Mouse (Mus musculus): ENCODE measurements around the gene Igf2bp1.

Gene Igf2bp1

DNA sequence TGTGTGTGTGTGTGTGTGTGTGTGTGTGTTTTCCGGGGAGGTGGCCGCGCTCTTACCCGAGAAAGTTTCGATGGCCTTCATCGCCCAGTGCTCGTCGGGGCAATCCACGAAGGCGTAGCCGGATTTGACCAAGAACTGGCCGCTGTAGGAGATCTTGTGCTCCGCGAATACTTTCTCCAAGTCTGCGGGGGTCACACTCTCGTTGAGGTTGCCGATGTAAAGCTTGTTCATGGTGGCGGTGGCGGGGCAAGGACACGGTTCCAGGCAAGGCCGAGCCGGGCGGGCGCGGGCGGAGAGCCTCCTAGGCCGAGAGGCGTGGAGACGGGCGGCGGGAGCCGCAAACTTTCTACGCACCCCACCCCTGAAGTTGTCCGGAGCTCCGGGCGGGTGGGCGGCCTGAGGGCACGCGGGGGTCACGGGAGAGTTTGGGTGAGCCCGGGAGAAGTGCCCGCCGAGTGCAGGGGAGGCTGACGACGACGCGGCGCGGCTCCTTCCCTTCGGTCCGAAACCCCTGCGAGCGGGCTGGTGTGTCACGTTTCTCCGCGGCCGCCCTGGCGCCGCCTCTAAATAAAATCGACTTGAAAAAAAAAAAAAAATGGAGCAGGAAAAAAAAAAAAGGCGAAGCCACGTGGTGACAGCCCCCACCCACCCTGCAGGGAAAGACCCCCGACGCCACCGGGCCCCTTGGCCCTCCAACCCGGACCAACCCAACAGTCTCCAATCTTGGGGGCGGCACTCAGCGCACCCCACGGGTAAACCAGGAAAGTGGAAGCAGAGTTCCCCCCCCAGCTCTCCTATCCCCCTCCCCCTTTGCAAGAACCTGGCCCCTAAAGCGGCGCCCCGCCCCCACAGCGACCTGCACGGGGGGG lies at the start of gene Igf2bp1:
Igf2bp1 (minus strand) TSS at position 538 of the 869 bp plus-strand sequence.
- peak; percentile 92 for DNase-seq

DNA sequence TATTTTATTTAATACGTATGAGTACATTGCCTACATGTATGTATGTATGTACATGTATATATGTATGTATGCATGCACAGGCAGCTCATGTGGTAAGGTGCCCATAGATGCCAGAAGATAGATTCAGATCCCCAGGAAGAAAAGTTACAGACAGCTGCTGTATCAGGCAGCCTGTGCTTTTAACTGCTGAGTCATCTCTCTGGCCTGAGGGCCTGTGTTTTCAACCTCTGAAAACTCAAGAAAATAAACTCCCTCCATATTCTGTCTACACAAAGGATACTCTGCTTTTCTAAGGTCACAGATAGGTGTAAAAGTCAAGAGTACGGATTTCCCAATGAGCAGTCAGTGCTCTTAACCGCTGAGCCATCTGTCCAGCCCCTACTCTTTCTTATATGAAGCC lies 45.1 kb upstream of the Igf2bp1 start:
- no peak for DNase-seq

DNA sequence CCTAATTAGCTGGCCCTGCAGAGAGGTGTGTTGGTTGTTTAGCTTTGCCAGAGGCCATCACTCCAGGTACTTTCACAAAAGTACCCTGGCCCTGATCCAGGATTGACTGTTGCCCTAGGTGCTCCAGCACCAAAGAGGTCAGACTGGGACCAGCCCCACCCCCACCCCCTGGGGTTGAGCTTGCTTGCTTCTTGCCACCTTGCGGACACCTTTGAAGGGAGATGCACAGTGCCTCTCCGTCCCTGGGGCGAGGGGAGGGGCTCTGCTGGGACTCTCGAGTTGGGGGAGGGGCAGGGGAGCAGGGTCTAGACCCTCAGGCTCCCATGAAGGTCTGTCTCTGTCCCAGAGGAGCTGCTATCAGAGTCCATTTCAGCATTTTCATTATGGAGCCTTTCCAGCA lies 44.2 kb upstream of the Igf2bp1 start:
- DNase-seq = no peak

DNA sequence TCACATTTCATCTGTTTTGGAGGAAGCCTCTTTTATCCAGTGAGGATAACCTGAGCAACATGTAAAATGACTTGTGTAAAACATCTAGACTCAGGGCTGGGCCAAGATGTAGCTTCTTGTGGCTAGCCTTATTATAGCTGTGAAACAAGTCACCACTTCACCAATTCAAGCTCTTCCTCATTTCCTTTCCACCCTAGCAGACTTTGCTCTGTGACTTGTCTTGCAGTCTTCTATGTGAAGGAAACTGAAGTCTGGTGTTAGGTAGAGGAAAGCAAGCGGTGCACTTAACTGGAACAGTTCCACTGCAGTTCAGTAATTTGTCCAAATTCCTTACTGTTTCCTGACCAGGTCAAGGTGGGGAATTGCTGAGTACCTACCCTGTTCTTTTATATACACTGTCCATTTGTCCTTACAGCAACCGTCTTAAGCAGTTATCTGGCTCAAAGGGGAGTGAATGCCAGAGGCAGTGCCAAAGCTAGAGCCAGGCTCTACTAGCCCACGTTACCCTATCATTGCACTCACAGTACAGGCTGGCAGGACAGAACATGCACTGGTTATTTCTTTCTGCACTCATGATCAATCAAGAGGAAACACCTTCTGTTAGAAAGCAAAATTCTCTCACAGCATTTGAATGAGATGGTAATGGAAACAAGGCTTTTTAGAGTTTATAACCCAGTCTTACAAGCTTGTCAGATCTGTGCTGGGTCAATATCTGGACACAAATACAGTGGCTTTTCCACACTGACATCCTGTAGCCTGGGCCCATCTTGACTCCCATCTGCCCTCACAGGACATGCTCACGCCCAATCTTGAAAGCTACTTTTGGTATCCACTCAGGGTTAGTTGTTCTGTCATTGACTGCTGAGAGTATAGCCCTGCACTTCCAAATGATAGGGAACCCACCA lies 42.0 kb upstream of the Igf2bp1 start:
- no peak for DNase-seq

DNA sequence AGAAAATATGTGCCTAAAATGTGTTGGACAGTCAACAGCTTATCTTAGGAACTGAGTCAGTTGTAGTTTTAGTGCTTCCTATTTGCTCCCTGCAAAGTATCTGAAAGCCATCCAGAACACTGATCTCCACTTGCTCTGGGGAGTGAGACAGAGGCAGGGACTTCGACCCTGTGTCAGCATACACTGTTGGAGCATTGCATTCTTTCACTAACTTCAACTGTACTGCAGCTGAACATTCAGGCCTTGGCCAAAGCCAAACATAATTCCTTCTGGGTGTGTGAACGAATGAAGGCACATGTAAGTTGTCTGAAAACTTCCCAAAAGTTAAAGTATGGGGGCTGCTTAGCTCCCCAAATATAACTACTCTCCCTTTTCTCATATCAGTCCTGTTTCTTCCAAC lies 41.1 kb upstream of the Igf2bp1 start:
- no peak for DNase-seq

DNA sequence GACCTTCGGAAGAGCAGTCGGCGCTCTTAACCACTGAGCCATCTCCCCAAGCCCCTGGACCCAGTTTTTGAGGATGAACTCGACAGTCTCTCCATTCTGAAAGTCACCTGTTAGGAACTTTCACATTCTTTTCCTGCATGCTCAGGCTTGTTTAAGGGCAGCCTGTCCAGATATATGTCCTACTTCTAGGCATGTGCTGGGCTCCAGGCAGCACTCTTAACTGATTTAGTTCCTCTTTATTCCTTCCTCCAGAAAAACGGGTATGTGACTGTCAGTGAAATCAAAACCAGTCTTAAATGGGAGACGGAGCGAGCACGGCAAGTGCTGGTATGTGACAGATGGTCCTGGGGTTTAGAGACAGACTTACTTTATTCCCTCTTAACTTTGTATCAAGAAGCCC lies 40.3 kb upstream of the Igf2bp1 start:
- DNase-seq = no peak

DNA sequence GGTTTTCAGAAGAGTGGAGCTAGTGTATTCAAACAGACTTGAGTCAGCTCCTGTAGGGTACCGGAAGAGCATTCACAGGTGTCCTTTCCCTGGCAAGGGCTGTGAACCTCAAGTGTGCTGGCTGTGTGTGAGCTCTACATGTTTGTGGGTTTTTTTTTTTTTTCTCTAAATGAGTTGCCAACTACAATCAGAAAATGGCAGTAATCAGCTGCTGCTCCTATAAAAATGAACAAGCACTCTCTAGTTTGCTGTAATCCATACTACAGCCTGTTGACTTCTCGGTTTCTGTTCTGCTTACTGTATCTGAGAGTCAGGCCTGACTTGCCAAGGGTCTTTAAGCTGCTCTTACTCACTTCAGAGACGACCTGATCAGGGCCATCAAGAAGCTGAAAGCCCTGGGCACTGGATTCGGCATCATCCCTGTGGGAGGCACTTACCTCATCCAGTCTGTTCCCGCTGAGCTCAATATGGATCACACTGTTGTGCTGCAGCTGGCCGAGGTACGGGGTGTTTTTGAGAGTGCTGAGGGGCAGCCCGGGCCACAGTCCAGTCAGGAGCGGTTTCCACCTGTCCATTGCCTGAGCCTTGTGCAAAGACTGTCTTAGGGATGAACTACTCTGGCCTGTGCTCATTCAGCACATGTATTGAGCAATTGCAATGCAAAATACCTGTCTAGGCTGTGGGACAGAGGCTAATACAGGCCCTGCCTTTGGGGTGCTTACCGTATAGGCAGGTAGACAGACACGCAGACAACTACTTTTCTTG lies 39.2 kb upstream of the Igf2bp1 start:
- DNase-seq = no peak

DNA sequence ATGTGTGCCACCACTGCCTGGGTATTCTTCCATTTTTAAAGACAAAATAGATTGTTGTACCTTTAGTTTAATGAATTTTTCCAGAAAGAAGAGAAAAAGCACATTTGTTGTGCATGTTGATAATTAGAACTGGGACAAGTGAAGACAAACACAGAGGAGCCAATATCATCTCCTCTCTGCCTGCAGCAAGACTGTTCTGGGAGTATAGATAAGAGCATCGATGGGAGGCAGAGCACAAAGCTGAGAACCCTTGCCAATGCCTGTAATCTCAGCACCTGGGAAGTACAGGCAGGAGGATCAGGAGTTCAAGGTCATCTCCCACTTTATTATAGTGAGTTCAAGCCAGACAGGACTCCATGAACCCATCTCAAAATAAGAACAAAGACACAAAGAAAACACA lies 32.8 kb upstream of the Igf2bp1 start:
- no peak for DNase-seq

DNA sequence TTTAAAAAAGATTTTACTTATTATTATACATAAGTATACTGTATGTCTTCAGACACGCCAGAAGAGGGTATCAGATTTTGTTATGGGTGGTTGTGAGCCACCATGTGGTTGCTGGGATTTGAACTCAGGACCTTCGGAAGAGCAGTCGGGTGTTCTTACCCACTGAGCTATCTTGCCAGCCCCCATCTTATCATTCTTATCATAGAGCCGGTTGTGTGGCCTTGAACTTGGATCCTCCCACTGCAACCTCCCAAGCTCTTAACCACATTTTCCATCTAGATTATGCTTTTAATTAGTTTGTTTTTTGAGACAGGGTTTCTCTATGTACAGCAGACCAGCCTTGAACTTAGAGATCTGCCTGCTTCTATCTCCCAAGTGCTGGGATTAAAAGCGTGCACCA lies 31.8 kb upstream of the Igf2bp1 start:
- no peak for DNase-seq

DNA sequence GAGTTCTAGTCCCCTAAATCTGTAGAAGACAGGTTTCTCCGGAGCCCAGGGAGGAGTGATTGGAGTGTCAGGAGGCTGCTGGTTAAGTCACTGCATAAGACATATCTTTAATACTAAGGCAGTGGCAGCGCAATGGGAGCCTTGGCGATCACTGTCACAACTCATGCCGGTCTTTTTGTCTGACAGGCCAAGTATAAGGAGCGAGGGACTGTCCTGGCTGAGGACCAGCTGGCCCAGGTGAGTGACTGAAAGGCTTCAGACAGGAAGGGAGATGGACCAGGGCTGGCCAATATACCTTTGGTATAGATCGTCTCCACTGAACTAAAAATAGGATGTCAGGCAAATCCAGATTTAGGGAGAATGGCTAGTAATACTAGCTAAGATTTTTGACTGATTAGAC lies 29.4 kb upstream of the Igf2bp1 start:
- DNase-seq = no peak

DNA sequence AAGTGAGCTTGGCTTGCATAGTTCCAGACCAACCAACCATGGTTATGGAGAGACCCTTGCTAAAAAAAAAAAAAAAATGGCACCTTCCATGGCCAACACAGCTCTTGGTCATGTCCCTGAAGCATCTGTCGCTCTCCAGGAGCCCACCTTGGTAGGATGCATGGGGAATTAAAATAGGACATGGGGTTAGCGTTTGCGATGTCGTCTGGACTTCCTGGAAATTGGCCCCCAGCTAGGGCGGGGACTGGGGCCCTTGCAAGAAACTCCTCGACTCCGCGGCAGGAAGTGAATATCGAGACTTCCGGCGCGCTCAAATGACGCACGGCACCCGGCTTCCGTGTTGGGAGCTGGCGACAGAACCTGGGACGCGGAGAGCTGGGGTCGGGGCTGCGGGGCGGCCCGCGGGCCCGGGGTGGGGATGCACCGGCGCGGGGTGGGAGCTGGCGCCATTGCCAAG lies 28.9 kb upstream of the Igf2bp1 start, which contains the start of gene Snf8:
Snf8 (plus strand) TSS at position 290 of the 457 bp plus-strand sequence.
- DNase-seq = peak; percentile 95

DNA sequence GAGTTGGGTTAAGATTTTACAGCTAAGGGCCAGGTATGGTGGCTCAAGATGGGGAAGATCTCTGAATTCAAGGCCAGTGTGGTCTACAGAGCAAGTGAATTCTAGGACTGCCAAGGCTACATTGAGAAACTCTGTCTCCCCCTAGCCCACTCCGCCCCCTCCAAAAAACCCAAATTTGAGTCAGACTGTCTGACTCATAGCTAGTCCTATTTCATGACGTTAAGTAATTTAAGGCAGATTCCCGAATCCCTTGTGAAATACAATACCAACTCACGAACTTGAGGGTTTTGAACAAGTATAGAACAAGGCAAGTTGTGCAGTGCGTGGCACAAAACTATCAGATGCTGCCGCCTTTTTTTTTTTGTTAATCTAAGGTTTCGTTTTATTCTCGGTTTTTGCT lies 28.4 kb upstream of the Igf2bp1 start:
- no peak for DNase-seq

DNA sequence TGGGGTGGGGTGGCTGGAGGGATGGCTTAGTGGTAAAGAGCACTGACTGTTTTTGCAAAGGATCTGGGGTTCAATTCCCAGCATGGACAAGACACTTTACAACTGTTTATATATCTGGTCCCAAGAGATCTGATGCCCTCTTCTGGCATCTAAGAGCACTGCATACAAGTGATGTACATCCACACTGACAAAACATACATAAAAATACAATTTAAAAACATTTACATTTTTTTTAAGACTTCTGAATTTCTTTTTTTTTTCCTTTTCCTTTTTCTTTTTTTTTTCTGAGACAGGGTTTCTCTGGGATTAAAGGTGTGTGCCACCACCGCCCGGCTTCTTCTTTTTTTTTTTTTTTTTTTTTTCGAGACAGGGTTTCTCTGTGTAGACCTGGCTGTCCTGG lies 27.5 kb upstream of the Igf2bp1 start:
- DNase-seq = peak; percentile 27

DNA sequence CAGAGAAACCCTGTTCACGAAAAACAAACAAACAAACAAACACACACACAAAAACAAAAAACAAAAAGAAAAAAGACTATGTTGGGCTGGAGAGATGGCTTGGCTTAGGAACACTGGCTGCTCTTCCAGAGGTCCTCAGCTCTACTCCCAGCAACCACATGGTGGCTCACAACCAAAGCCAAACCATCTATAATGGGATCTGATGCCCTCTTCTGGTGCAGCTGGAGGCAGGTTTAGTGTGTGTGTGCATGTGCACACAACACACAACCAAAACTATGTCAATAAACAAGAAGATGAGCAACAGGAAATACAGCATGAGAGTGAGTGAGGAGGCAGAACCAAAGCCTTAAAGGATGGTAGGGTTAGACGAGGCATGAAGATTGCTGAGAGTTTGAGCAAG lies 26.0 kb upstream of the Igf2bp1 start:
- DNase-seq = no peak

DNA sequence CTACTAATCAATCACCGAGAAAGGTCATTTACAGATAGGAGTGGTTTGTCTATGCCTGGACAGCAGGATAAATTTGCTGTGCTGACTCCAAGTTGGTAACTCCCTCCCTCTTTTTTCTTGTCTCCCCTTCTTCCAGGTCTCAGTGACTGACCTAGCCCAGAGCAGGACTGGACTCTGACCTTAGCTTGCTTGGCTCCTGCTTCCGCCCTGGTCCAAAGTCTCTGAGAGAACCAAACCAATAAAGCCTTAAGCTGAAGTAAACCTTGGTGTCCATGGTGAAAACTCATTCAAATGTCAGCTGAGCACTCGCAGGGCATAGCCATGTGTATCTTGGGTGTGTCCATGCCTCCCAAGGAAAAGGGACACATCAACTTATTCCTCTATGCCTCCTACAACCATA lies 24.8 kb upstream of the Igf2bp1 start:
- DNase-seq = no peak

DNA sequence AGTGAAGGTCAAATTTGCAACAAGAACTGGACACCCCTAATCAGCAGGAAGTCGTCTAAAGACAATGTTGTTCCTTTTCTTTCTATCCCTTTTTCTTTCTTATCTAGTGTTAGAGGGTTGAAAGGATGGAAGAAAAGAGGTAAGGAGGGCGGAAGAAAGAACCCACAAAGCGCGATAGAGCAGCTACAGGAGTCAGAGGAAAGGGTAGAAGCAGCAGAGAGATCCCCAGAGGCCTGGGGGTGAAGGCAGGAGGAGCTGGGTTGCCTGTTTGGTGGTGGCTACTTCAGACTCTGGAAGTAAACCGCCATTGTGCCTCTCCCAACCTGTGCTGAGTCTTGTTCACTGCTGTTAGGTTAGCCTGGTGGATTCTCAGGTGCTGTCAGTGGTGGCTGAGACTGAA lies 22.4 kb upstream of the Igf2bp1 start:
- DNase-seq = no peak

DNA sequence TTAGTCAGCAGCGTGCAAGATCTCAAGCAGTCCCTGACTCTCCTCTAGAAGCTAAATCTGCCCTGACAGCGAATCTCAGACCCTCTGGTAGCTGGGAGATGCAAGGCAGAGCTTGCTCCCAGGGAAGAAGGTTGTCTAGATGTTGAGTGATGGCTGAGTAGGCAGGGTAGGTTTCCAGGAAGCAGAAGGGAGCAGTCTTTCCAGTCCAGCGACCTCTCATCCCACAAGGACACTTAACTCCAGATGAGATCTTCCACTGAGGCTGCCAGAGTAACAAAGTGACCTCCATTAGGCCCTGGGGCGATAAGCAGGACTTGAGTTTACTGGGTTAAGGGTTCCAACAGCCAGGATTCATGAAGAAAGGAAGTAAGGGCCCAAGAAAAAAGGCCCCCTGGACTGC lies 14.9 kb upstream of the Igf2bp1 start:
- no peak for DNase-seq

DNA sequence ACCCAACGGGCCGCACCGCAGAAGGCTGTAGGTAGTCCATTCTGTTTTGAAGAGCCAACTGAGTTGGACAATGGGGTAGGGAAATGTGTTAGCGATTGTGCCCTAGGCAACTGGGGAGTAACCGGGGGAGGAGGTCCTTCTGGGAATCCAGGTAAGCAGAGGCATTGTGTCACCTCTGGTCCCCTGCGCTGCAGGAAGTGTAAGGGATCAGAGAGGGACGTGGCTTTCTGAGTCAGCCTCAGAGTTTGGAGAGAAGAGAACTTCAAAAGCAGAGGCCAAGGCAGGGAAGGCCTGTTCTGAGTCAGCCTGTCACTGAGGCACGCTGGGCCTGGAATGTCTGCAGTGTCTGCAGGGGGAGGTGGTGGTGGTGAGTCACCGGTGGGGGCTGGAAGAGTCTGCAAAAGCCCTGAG lies 12.2 kb upstream of the Igf2bp1 start:
- DNase-seq = no peak

DNA sequence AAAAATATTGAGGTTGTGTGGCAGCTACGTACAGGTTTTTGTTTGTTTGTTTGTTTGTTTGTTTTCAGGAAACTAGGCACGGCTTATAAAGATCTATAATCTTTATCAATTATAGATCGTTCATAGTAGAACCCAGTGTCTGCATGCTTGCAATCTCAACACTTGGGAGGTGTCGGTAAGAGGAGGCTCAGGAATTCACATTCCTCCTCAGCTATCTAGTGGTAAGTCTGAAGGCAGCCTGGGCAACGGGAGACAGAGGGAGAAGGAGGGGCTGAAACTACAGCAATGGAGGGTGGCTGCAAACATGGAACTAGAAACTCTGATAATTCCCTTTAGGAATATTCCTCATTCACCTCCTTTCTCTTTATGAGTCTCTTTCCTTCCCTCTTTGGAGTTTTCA lies 9.7 kb upstream of the Igf2bp1 start:
- DNase-seq = no peak

DNA sequence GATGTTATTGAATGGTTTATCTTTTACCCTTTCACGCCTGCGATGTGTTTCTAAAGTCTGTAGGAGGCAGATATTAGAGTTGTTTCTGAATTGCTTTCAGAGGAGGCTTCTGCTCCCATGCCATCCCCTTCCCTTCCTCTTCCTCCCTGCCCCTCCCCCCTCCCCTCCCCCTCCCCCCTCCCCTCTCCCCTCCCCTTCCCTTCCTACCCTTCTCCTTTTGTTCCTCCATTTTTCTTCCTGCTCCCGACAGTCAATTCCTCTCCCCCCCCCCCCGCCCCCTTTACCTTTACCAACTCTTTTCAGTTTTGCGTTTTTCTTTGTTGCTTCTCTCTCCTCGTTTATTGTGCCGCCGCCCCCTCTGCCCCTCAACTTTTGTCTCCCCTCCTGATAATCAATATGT lies 6.2 kb upstream of the Igf2bp1 start:
- no peak for DNase-seq

DNA sequence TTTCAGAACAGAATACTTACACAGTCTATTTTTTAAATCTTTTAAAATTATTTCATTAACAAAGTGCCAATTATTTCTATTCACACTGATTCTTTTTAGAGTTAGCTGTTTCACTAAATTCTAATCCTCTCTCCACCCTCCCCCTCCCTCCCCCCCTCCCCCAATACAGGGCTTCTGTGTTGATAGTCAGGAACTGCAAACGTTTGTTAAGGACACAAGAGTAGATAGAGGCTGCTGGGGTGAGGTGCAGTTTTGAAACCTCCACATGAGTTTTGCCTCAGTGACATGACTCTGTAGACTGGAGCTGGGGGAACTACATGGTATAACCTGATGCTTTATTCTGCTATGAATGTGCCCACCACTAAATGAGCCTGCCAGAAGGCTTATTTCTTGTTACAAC lies 3.1 kb upstream of the Igf2bp1 start:
- no peak for DNase-seq

DNA sequence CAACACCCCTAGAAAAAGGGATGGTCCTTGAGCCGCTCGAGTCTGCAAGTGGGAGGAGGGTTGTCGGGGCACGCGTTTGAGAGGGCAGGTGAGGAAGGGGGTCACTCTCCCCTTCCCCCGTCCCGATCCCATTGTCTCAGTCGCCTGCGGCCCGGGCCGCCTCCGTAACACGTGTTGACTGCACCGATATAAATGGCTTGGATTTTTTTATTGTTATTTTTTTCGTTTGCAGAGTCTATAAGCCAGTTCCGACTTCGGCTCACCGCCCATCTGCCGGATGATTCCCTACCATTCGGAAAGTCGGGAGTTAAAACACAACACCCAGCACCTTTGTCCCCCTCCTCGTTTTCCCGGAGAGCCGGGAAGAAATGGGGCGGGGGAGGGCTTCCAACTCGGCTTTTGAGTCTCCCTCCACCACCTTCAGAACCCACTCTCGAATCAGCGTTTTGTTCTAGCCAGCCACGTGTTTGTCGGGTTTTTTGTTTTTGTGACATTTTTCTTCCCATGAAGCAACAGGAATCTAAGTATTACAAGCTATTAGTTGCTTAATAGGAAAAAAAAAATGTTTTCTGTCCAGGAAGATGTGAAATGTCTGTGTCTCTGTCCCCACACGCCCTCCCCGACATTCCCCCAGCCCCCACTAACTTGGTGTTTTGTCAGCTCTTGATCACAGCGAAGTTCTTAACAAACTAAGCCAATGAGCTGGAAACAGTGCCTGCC lies 1.9 kb upstream of the Igf2bp1 start:
- DNase-seq = peak; percentile 81
